Comparison of ENCODE assay signal across 9 mouse cellular contexts in genomic region chr8:119811925-119812324, GRCm38 (mm10). TPM values are rescaled to one million over a fixed set of nuclear protein-coding genes. Genes with fewer than 3 reads are reported as not detected.
A peak's percentile ranks its signal among the peaks of the same experiment; 100 is the strongest.
DNase-seq lines count a peak whose midpoint lies in the region; ATAC-seq and TF ChIP-seq lines count a peak whose summit lies in the region.
"Had no signal": no experiment of that assay in that cellular context is flagged by ENCODE, and none has a peak within 500 bp of the region (broad histone marks: within the 10 kb centered on the region; RNA-seq: fewer than 3 reads in every experiment).

No protein-coding gene starts in this region.

- H3K9me3 ChIP-seq in forebrain, embryonic 15.5 days = no peaks in the 10 kb centered on the region
- no peaks in the 10 kb centered on the region for H3K9me3 ChIP-seq in forebrain, embryonic 16.5 days (ENCODE audit: control insufficient read depth, low read length)
- H3K9me3 ChIP-seq: lung, embryonic 15.5 days had no signal

- peak overlapping the region; percentile 11; the same call in 1 of the 2 replicates for H3K27ac ChIP-seq in forebrain, embryonic 15.5 days (replicated peaks)
- no peak overlapping the region for H3K27ac ChIP-seq in forebrain, embryonic 16.5 days (ENCODE audit: low read length)
- no peak overlapping the region for H3K27ac ChIP-seq in embryonic fibroblast, embryonic 13.5 days (ENCODE audit: insufficient read depth, low read length)

- H3K4me2 ChIP-seq in forebrain, embryonic 15.5 days (replicated peaks) = no peak overlapping the region
- no peak overlapping the region for H3K4me2 ChIP-seq in forebrain, embryonic 16.5 days (ENCODE audit: low read length)
- H3K4me2 ChIP-seq: lung, embryonic 15.5 days had no signal

- H3K4me1 ChIP-seq in forebrain, embryonic 15.5 days = peaks cover 43% of the 10 kb centered on the region
- H3K4me1 ChIP-seq in forebrain, embryonic 16.5 days (replicated peaks; ENCODE audit: control insufficient read depth, insufficient read depth, low read length) = peaks cover 30% of the 10 kb centered on the region
- H3K4me1 ChIP-seq in embryonic fibroblast, embryonic 13.5 days (ENCODE audit: control insufficient read depth, insufficient read depth, low read length) = 0 out of 2 replicates have a peak, but pooled peaks cover 4% of the 10 kb centered on the region

- 76% methylated on average over 6 of the region's 6 CpGs for WGBS in forebrain, embryonic 15.5 days
- WGBS in forebrain, embryonic 16.5 days = 72% methylated on average over 6 of the region's 6 CpGs

- TF ChIP-seq CTCF in embryonic fibroblast, embryonic 13.5 days (IDR thresholded peaks at IDR 0.05; ENCODE audit: borderline replicate concordance, insufficient read depth, low read length) = 0 out of 2 replicates have a peak, but pooled peaks have one; percentile 12

- H3K27me3 ChIP-seq in forebrain, embryonic 15.5 days = no peaks in the 10 kb centered on the region
- H3K27me3 ChIP-seq in forebrain, embryonic 16.5 days (replicated peaks; ENCODE audit: control insufficient read depth, insufficient read depth, low read length) = no peaks in the 10 kb centered on the region
- H3K27me3 ChIP-seq: lung, embryonic 15.5 days had no signal

- H3K4me3 ChIP-seq in forebrain, embryonic 15.5 days = no peak overlapping the region
- no peak overlapping the region for H3K4me3 ChIP-seq in forebrain, embryonic 16.5 days (replicated peaks; ENCODE audit: low read length)
- no peak overlapping the region for H3K4me3 ChIP-seq in embryonic fibroblast, embryonic 13.5 days (ENCODE audit: insufficient read depth, low read length)
- H3K4me3 ChIP-seq: lung, embryonic 15.5 days had no signal

- TF ChIP-seq POLR2A in embryonic fibroblast, embryonic 13.5 days (IDR thresholded peaks at IDR 0.05; ENCODE audit: low read depth, low read length) = no peak

- no peak overlapping the region for H3K9ac ChIP-seq in forebrain, embryonic 15.5 days (replicated peaks)
- no peak overlapping the region for H3K9ac ChIP-seq in forebrain, embryonic 16.5 days (replicated peaks; ENCODE audit: low read depth, low read length)
- H3K9ac ChIP-seq: lung, embryonic 15.5 days had no signal

- peaks cover 2% of the 10 kb centered on the region; the same call in 1 of the 2 replicates for H3K36me3 ChIP-seq in forebrain, embryonic 15.5 days
- H3K36me3 ChIP-seq in forebrain, embryonic 16.5 days (ENCODE audit: control insufficient read depth, insufficient read depth) = peaks cover 3% of the 10 kb centered on the region; the same call in 1 of the 2 replicates
- H3K36me3 ChIP-seq: lung, embryonic 15.5 days had no signal

- no peak for ATAC-seq in forebrain, embryonic 15.5 days (replicated peaks)
- no peak for ATAC-seq in forebrain, embryonic 16.5 days

- DNase-seq in 3T3-L1 (ENCODE audit: low read depth, low spot score) = peak; percentile 24
- DNase-seq in lung, postnatal 4 days = peak; percentile 52 to 65
- DNase-seq in frontal cortex, adult 2 months (ENCODE audit: extremely low spot score in 1 of 2, low spot score in 1 of 2) = no peak
- DNase-seq in ovary, adult 18-20 months (ENCODE audit: low spot score) = no peak
- no peak for DNase-seq in adrenal gland, adult 18-20 months (ENCODE audit: low spot score in 2 of 2)

RNA-seq across cellular contexts. Expression of gene Cotl1, which starts 28.4 kb away (rescaled TPM):
- polyA plus RNA-seq in forebrain, embryonic 15.5 days (2015; fragmentation: Nextera tagmentation; extraction: Ambion mirVana) = 127 and 138 TPM in 2 replicates
- 119 and 147 TPM in 2 replicates for polyA plus RNA-seq in forebrain, embryonic 16.5 days (2015; fragmentation: Nextera tagmentation; extraction: Ambion mirVana)
- polyA plus RNA-seq in embryonic fibroblast, embryonic 13.5 days (2011; ENCODE audit: insufficient read length, low read depth, missing spikeins) = 27.0 and 35.5 TPM in 2 replicates
- polyA plus RNA-seq in frontal cortex, adult 2 months (2012; rRNA removed) = 108 and 119 TPM in 2 replicates
- 10 to 100 TPM; 43.6 to 52.1 TPM for total RNA-seq in adrenal gland, adult 18-20 months (2021)

RNA-seq across cellular contexts. Expression of gene Tldc1, which starts 33.7 kb away (rescaled TPM):
- polyA plus RNA-seq in forebrain, embryonic 15.5 days (2015; fragmentation: Nextera tagmentation; extraction: Ambion mirVana) = 14.5 and 14.9 TPM in 2 replicates
- 15.3 and 16.1 TPM in 2 replicates for polyA plus RNA-seq in forebrain, embryonic 16.5 days (2015; fragmentation: Nextera tagmentation; extraction: Ambion mirVana)
- 10.1 TPM in 2 replicates for polyA plus RNA-seq in embryonic fibroblast, embryonic 13.5 days (2011; ENCODE audit: insufficient read length, low read depth, missing spikeins)
- polyA plus RNA-seq in frontal cortex, adult 2 months (2012; rRNA removed) = 12.1 and 12.7 TPM in 2 replicates
- 1 to 10 TPM; 8.4 to 9.7 TPM for total RNA-seq in adrenal gland, adult 18-20 months (2021)

RNA-seq across cellular contexts. Expression of gene Klhl36, which starts 50.1 kb away (rescaled TPM):
- 15.3 and 15.4 TPM in 2 replicates for polyA plus RNA-seq in forebrain, embryonic 15.5 days (2015; fragmentation: Nextera tagmentation; extraction: Ambion mirVana)
- 15.2 and 19.1 TPM in 2 replicates for polyA plus RNA-seq in forebrain, embryonic 16.5 days (2015; fragmentation: Nextera tagmentation; extraction: Ambion mirVana)
- 1.6 and 2.1 TPM in 2 replicates for polyA plus RNA-seq in embryonic fibroblast, embryonic 13.5 days (2011; ENCODE audit: insufficient read length, low read depth, missing spikeins)
- polyA plus RNA-seq in frontal cortex, adult 2 months (2012; rRNA removed) = 9.5 and 10.2 TPM in 2 replicates
- total RNA-seq in adrenal gland, adult 18-20 months (2021) = 1 to 10 TPM; 4.9 to 5.8 TPM

Comparison
In these comparisons a context has a peak if more than half of its experiments do, and no peak if none do; other contexts are left out.
1. DNase-seq: peak in 3T3-L1 (single experiment) and lung, postnatal 4 days (2 of 2); none in frontal cortex, adult 2 months (0 of 2), ovary, adult 18-20 months (single experiment) and adrenal gland, adult 18-20 months (0 of 2).